Mouse (Mus musculus) hindbrain, embryonic 15.5 days (tissue): Measurements from ENCODE around the gene Mrpl43. TPM values are rescaled to one million over a fixed set of nuclear protein-coding genes. Genes with fewer than 3 reads are reported as not detected.

Experiments
- ATAC-seq: fragments of 200-750 bp; cut with Nextera tagmentation; 2 replicates; pipeline ENCODE4 v1.8.0; 2017; ENCODE audit warnings: low read depth, moderate number of reproducible peaks, moderate TSS enrichment; ENCODE audit not compliant: low FRiP score
- H3K27ac ChIP-seq: fragments of 300-500 bp; sonication (generic); replicated peaks from 2 replicates; pipeline ENCODE4 v1.5.1; 2015; ENCODE audit warnings: mild to moderate bottlenecking, inconsistent platforms
- H3K27me3 ChIP-seq: fragments of 300-500 bp; sonication (generic); 2 replicates; pipeline ENCODE4 v1.6.1; 2015; ENCODE audit warnings: control low read depth, inconsistent platforms
- H3K36me3 ChIP-seq: fragments of 300-500 bp; sonication (generic); 2 replicates; pipeline ENCODE4 v1.6.1; 2015; ENCODE audit warnings: control low read depth, inconsistent platforms
- H3K4me1 ChIP-seq: fragments of 300-500 bp; sonication (generic); replicated peaks from 2 replicates; pipeline ENCODE4 v1.6.1; 2015; ENCODE audit warnings: control low read depth, inconsistent platforms
- H3K4me2 ChIP-seq: fragments of 300-500 bp; sonication (generic); 2 replicates; pipeline ENCODE4 v1.6.1; 2015; ENCODE audit warnings: moderate library complexity, mild to moderate bottlenecking, inconsistent platforms
- H3K4me3 ChIP-seq: fragments of 300-500 bp; sonication (generic); 2 replicates; pipeline ENCODE4 v1.5.1; 2015; ENCODE audit warnings: mild to moderate bottlenecking, inconsistent platforms
- H3K9ac ChIP-seq: fragments of 300-500 bp; sonication (generic); 2 replicates; pipeline ENCODE4 v1.6.1; 2015; ENCODE audit warnings: inconsistent platforms
- H3K9me3 ChIP-seq: fragments of 300-500 bp; sonication (generic); 2 replicates; pipeline ENCODE4 v1.6.1; 2016; ENCODE audit warnings: control low read depth, inconsistent platforms
- WGBS: fragments of 180-500 bp; shearing (Covaris S2); methylation state at CpG from one replicate; pipeline ENCODE4 v1.1.7; 2015; 5-methylcytosine and 5-hydroxymethylcytosine counted together
- polyA plus RNA-seq: library from polyadenylated mRNA; unstranded; fragments of >200 nt; fragmentation: Nextera tagmentation; extraction: Ambion mirVana; gene quantifications from 2 replicates; pipeline ENCODE4 v1.2.1, GENCODE M21; 2015

Mrpl43 gene
- polyA plus RNA-seq, 1 experiment from 2014 or later: 94.7 TPM

DNA sequence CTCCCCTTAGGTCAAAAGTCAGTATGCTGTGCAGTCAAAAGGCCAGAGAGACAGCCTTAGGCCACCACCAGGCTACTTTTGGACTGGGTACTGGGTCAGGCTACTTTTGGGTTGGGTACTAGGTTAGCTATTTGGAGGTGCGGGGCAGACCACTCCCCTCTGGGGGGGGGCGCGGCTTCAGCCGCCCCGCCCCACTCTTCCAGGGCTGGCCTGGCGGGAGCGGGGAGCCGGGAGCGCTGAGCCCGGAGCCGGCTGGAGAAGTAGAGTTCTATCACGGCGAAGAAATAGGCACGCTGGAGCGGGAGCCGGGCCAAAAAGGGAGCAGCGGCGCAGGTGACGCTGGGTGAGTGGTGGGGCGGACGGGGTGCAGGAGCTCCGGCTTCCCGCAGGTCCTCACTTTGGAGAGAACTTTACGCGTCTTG is 8.8 kb upstream of the Mrpl43 start:
- H3K4me3 ChIP-seq: peak overlapping the region; percentile 70
- peak overlapping the region; percentile 5; the same call in 1 of the 2 replicates for H3K9ac ChIP-seq
- H3K27ac ChIP-seq: peak overlapping the region; percentile 95
- no peak for ATAC-seq
- peak overlapping the region; percentile 86 for H3K4me2 ChIP-seq
- peaks cover 11% of the 10 kb centered on the region; the same call in 1 of the 2 replicates for H3K36me3 ChIP-seq
- no peaks in the 10 kb centered on the region for H3K27me3 ChIP-seq
- H3K4me1 ChIP-seq: peaks cover 53% of the 10 kb centered on the region
- no peaks in the 10 kb centered on the region for H3K9me3 ChIP-seq
- 1% methylated on average over 25 of the region's 25 CpGs for WGBS

DNA sequence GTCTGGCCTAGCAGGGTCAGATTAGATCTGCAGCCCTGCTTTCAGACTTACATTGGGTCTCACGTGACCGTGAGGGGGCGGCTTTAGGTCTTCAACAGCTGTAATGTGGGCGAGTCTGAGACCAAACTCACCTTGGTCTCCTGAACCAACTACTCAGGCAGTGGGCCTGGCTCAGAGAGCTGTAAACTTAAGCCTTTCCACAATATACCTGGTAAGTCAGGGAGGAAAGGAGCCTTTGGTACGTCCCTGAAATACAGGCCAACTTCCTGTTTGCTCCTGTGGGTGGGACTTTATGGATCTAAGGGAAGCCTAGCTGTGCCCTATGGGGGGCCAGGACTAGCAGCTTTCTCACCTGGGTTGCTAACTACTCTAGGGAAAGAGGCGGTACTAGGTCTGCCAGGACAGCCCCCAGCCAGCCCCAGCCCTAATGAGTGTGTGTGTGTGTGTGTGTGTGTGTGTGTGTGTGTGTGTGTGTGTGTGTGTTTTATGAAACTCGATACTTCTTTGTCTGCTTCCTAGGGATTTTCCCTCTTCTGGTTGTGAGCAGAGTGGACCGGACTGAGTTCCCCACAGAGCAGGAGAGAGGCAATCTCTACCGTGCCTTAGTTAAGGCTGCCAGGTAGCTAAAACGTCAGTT is 8.2 kb upstream of the Mrpl43 start, which contains the start of gene Lzts2:
Lzts2 (plus strand) TSS at position 80 of the 637 bp plus-strand sequence.
- H3K36me3 ChIP-seq: peaks cover 11% of the 10 kb centered on the region; the same call in 1 of the 2 replicates
- no peak for ATAC-seq
- H3K9me3 ChIP-seq: no peaks in the 10 kb centered on the region
- peak within 1 kb of the TSS; percentile 95 for H3K27ac ChIP-seq
- peaks cover 50% of the 10 kb centered on the region for H3K4me1 ChIP-seq
- peak within 1 kb of the TSS; percentile 5; the same call in 1 of the 2 replicates for H3K9ac ChIP-seq
- peak within 1 kb of the TSS; percentile 86 for H3K4me2 ChIP-seq
- peak within 1 kb of the TSS; percentile 70 for H3K4me3 ChIP-seq
- whole genome bisulfite sequencing: 11% methylated on average over 10 of the region's 10 CpGs
- H3K27me3 ChIP-seq: no peaks in the 10 kb centered on the region

DNA sequence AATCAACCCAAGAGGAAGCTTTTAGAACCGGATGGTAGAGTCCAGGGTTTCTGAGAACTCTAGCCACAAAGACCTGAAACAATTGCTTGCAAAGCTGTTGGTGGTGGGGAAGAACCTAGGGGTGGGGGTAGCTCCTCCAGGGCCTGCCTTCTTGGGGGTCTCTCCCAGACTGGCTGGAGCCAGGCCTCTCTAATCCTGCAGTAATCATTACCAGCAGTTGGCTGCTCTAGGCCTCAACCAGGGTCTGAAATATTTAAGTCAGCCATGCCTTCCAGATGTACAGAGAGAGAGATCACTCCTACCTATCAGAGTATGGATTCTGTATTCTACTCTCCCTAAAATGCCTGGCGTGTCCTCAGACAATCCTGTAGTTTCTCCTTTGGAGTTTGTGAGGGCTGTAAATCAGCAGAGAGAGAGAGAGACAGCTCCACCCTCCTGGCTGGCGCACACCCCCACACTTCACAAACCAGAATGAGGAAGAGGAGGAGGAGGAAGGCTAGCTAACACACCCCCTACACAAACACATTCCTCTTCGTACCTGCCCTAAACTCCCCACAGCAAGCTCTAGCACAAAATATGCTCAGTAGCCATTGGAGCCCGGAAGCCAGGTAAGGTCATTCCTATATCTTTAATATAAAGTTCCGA is 7.5 kb upstream of the Mrpl43 start:
- no peaks in the 10 kb centered on the region for H3K9me3 ChIP-seq
- no peak overlapping the region for H3K27ac ChIP-seq
- H3K27me3 ChIP-seq: no peaks in the 10 kb centered on the region
- H3K36me3 ChIP-seq: peaks cover 11% of the 10 kb centered on the region; the same call in 1 of the 2 replicates
- H3K4me3 ChIP-seq: no peak overlapping the region
- 68% methylated on average over 6 of the region's 6 CpGs for WGBS
- no peak overlapping the region for H3K9ac ChIP-seq
- peaks cover 48% of the 10 kb centered on the region for H3K4me1 ChIP-seq
- H3K4me2 ChIP-seq: no peak overlapping the region
- no peak for ATAC-seq

DNA sequence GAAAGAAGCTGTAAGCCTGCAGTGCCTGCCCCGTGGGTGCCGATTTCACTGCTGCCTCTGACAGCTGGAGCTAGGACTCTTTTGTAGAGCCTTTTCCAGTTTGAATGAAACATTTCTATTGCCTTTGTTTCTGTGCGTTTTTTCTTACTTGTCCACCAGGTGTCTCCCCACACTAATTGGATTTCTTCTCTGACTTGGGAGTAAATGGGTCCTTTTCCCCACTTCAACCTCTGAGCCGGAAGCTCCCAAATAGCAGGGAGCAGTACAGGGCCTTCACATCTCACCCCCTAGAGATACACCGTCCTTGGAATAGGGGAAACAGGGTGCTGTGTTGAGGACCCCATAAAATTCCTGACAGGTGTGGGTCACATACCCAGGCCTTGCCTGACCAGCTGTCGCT is 6.4 kb upstream of the Mrpl43 start:
- WGBS: 32% methylated on average over 6 of the region's 6 CpGs
- Histone ChIP-seq H3K4me3 (no peak overlapping the region), H3K4me1 (peaks cover 50% of the 10 kb centered on the region), H3K27ac (peak overlapping the region; percentile 61), H3K9me3 (no peaks in the 10 kb centered on the region), H3K9ac (no peak overlapping the region), H3K4me2 (no peak overlapping the region), H3K27me3 (no peaks in the 10 kb centered on the region), H3K36me3 (peaks cover 11% of the 10 kb centered on the region; the same call in 1 of the 2 replicates)
- ATAC-seq: no peak

DNA sequence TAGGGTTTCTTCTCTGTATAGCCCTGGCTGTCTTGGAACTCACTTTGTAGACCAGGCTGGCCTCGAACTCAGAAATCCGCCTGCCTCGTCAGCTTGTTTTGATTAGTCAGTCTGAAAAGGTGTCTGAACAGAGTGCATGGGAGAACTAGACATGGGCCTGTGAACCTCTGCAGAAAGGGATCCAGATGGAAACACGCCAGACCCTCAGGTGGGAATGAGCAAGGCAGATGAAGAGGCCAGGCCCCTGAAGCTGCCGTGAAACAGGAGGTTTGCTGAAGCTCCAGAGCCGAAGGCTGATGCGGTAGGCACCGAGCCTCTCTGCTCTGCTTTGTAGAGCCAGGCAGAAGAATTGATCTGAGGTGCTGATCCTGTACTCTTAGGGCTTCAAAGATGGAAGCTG is 6.0 kb upstream of the Mrpl43 start:
- ATAC-seq: no peak
- WGBS: 84% methylated on average over 8 of the region's 8 CpGs
- no peak overlapping the region for H3K9ac ChIP-seq

DNA sequence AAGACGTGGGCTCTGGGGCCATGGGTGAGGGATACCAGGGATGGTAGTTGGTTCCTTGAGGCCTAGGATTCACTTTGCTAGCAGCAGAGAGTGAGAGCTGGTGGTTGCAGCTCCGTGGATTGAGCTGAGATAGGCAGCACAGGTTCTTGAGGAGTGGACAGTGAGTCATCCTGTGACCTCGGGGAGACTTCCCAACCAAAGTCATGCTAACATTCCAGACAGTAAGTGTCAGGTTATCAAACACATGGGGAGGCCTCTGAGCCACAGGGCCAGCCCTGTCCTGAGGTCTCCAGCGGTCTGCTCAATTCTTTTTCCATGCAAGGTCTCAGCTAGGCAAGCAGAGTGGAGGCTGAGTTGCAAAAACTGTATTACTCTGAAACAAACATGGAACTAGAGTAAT is 4.4 kb upstream of the Mrpl43 start:
- Histone ChIP-seq H3K9me3 (no peaks in the 10 kb centered on the region), H3K9ac (no peak overlapping the region), H3K36me3 (peaks cover 11% of the 10 kb centered on the region; the same call in 1 of the 2 replicates), H3K4me1 (peaks cover 45% of the 10 kb centered on the region), H3K4me2 (no peak overlapping the region), H3K27me3 (no peaks in the 10 kb centered on the region), H3K4me3 (no peak overlapping the region), H3K27ac (no peak overlapping the region)
- 91% methylated on average over 4 of the region's 4 CpGs for WGBS
- ATAC-seq: no peak

More for the DNA sequence above, 6.0 kb upstream of the Mrpl43 start:
- no peak overlapping the region for H3K4me2 ChIP-seq
- H3K27me3 ChIP-seq: no peaks in the 10 kb centered on the region
- peak overlapping the region; percentile 61 for H3K27ac ChIP-seq
- H3K9me3 ChIP-seq: no peaks in the 10 kb centered on the region
- H3K4me3 ChIP-seq: no peak overlapping the region
- peaks cover 11% of the 10 kb centered on the region; the same call in 1 of the 2 replicates for H3K36me3 ChIP-seq
- H3K4me1 ChIP-seq: peaks cover 52% of the 10 kb centered on the region

DNA sequence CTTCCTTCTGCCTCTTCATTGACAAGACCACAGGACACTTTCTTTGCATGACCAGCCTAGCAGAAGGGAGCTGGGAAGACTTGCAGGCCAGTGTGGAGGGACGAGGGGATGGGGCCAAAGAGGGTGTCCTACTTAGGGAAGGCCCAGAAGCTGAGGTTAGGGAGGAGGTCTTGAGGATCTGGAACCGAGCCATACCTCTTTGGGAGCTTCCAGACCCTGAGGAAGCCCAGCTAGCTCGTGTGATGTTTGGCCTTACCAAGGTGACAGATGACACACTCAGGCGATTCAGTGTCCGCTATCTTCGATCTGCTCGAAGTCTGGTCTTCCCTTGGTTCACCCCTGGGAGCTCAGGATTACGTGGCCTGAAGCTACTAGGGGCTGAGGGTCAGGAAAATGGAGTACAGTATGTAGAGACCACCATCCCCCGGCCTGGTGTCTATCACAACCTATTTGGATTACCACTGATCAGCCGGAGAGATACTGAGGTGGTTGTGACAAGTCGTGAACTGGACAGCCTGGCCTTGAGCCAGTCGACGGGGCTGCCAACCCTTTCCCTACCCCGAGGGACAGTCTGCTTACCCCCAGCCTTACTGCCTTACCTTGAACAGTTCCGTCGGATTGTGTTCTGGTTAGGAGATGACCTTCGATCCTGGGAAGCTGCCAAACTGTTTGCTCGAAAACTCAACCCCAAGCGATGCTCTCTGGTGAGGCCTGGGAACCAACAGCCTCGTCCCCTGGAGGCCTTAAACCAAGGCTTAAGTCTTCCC is 1.4 kb upstream of the Mrpl43 start:
- peaks cover 43% of the 10 kb centered on the region for H3K4me1 ChIP-seq
- H3K9me3 ChIP-seq: no peaks in the 10 kb centered on the region
- H3K4me2 ChIP-seq: peak overlapping the region; percentile 95
- no peak overlapping the region for H3K27ac ChIP-seq
- WGBS: 92% methylated on average over 20 of the region's 20 CpGs
- H3K36me3 ChIP-seq: peaks cover 20% of the 10 kb centered on the region
- no peaks in the 10 kb centered on the region for H3K27me3 ChIP-seq
- peak overlapping the region; percentile 100 for H3K4me3 ChIP-seq
- no peak for ATAC-seq
- H3K9ac ChIP-seq: peak overlapping the region; percentile 72

DNA sequence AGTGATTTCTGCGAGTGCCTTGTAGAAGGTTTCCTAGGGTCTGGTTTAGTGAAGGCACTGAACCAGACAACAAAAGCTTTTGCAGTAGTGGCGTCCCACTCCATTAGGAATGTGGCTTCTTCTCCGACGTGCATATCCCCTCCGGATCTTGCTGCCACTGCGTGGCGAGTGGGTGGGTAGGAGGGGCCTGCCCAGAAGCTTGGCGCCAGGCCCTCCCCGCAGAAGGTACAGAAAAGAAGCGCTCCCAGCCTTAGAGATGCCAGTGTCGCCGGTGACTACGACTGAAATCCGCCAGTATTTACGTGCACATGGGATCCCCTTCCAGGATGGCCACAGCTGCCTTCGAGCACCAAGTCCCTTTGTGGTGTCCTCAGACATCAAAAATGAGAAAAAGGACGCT is 779 bp upstream of the Mrpl43 start:
- Histone ChIP-seq H3K4me1 (peaks cover 40% of the 10 kb centered on the region), H3K27me3 (no peaks in the 10 kb centered on the region), H3K27ac (peak overlapping the region; percentile 81), H3K9me3 (no peaks in the 10 kb centered on the region), H3K4me2 (peak overlapping the region; percentile 95), H3K36me3 (peaks cover 26% of the 10 kb centered on the region), H3K4me3 (peak overlapping the region; percentile 100), H3K9ac (peak overlapping the region; percentile 72)
- 43% methylated on average over 17 of the region's 17 CpGs for WGBS
- no peak for ATAC-seq

DNA sequence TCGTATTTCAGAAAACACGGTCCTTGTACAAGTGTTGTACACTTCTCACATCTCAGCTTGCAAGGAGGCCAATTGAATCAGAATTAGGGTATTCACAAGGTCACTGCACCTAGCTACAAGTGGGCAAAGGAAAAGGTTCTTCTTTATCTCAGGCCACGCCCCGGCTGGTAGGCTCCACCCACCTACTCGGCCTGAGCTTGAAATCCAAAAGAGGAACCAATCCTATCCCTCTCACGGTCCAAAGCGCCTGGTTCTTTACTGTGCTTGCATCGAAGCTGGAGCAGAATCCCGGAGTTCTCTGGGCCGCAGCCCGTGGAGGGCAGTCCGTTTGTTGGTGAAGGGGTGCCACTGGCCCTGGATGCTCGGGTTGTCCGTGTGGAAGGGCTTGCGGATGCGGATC is 798 bp downstream of the Mrpl43 start, which contains the start of gene Twnk:
Twnk (plus strand) TSS at position 220 of the 400 bp plus-strand sequence.
- Histone ChIP-seq H3K9ac (peak within 1 kb of the TSS; percentile 72), H3K4me2 (peak within 1 kb of the TSS; percentile 95), H3K4me3 (peak within 1 kb of the TSS; percentile 100), H3K4me1 (peaks cover 40% of the 10 kb centered on the region), H3K27ac (peak within 1 kb of the TSS; percentile 81), H3K9me3 (no peaks in the 10 kb centered on the region), H3K27me3 (no peaks in the 10 kb centered on the region), H3K36me3 (peaks cover 32% of the 10 kb centered on the region)
- no peak for ATAC-seq
- WGBS: 12% methylated on average over 16 of the region's 16 CpGs

DNA sequence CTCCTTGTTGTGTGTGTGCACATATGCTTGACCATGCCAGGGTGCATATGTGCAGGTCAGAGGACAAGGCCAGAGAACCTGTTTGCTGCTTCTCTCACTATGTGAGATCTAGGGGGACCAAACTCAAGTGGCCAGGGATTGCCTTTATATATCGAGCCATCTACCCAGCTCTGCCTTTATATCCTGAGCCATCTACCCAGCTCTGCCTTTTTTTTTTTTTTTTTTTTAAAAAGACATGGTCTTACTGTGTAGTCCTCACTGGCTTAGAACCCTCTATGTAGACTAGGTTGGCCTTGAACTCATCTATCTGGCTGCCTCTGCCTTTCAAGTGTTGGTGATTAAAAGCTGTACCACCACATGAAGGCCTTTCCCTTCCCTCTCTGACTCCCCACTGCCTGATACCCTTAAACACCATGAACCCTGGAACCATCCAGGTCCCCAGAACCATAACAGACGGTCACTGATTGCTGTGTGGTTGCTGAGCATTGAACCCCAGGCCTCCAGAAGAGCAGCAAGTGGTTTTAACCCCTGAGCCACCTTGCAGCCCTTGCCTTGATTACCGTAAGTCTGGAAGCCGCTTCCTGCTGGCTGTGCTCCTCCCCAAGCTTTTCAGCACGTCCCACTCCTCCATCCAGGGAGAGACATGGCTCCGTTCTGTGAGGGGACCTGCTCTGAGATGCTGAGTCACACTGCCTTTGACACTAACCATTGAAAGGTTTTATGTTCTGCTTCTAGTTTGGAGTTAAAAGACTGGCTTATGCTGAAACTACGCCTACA is 2.3 kb downstream of the Mrpl43 start:
- ATAC-seq: no peak
- no peak overlapping the region for H3K4me2 ChIP-seq
- 88% methylated on average over 7 of the region's 7 CpGs for WGBS
- no peaks in the 10 kb centered on the region for H3K9me3 ChIP-seq
- H3K4me1 ChIP-seq: peaks cover 36% of the 10 kb centered on the region
- H3K9ac ChIP-seq: no peak overlapping the region
- H3K27me3 ChIP-seq: no peaks in the 10 kb centered on the region
- H3K27ac ChIP-seq: no peak overlapping the region
- H3K36me3 ChIP-seq: peaks cover 43% of the 10 kb centered on the region
- H3K4me3 ChIP-seq: no peak overlapping the region

DNA sequence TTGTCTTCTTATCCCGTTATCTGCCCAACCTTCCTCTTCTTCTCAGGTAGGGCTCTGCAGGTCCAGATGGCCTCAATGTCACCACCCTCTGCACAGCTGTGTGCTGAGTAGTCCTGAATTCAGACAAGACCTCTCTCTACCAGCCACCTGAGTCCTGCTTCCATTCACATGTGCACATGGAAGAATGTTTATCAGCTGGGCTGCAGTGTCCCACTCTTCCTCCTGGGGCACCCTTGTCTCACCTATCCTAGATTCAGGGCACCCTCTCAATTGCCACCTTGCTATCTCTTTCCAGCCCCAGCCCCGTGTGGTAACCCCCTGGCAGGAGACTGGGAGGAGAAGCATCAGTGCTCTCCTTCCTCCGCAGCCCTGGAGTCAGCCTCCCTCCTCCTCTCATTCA is 3.9 kb downstream of the Mrpl43 start:
- peaks cover 24% of the 10 kb centered on the region for H3K4me1 ChIP-seq
- no peaks in the 10 kb centered on the region for H3K27me3 ChIP-seq
- no peak for ATAC-seq
- peaks cover 59% of the 10 kb centered on the region for H3K36me3 ChIP-seq
- H3K27ac ChIP-seq: no peak overlapping the region
- no peaks in the 10 kb centered on the region for H3K9me3 ChIP-seq
- 65% methylated on average over 3 of the region's 3 CpGs for WGBS
- H3K4me2 ChIP-seq: no peak overlapping the region
- H3K9ac ChIP-seq: no peak overlapping the region
- H3K4me3 ChIP-seq: no peak overlapping the region
